Mouse (Mus musculus): ENCODE measurements around the gene Fhit.

DNA sequence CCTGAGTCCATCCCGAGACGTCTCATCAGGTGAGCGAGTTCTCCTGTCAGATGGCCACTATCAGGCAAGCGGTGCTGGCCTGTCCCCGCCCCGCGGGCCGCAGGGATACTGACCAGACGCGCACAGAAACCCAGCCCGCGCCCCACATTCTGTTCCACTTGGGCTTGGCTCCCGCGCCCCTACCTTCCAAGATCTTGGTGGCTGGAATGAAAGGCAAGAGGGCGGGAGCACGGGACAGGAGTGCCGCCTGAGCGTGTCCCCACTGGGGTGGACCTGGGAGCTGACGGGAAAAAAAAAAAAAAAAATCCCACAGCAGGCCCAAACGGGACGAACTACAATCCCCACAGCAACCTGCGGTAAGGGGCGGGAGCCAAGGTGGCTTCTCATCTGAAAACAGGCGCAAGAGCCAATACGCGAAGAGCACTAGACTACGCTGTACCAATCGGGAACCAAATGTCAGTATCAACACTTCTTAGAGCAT, at the start of gene Fhit:
- no peak; the same call in 1 of the 2 replicates for TF ChIP-seq POLR2A (IDR thresholded peaks at IDR 0.05; ENCODE audit: borderline replicate concordance, extremely low read depth, low read depth, low read length)
- no peak for TF ChIP-seq CTCF (IDR thresholded peaks at IDR 0.05; ENCODE audit: insufficient read depth, low read length)
